Mouse (Mus musculus) ES-Bruce4 (cell line): Measurements from ENCODE around the gene Rsc1a1.

Source experiments
- CTCF ChIP-seq: IDR thresholded peaks from one replicate; pipeline ENCODE4 v1.8.1; 2011; ENCODE audit warnings: low read depth, low read length
- EP300 ChIP-seq: IDR thresholded peaks from 2 replicates; pipeline ENCODE4 v1.6.1; 2011; ENCODE audit warnings: low read depth, low read length; ENCODE audit not compliant: insufficient read depth
- POLR2A ChIP-seq: IDR thresholded peaks from one replicate; pipeline ENCODE4 v1.8.1; 2011; ENCODE audit warnings: low read length; ENCODE audit not compliant: insufficient read depth

GRCm38 (mm10) chr4:141645988-141646387 is 39.4 kb downstream of the Rsc1a1 start:
- TF ChIP-seq CTCF = no peak
- no peak for TF ChIP-seq POLR2A
- no peak for TF ChIP-seq EP300
